Mouse (Mus musculus) stomach, embryonic 14.5 days (tissue): ENCODE results near the gene Efcc1. TPM values are rescaled to one million over a fixed set of nuclear protein-coding genes. Genes with fewer than 3 reads are reported as not detected.

Source experiments
- ATAC-seq: fragments of 200-750 bp; cut with Nextera tagmentation; 2 replicates; pipeline ENCODE4 v1.8.0; 2017; ENCODE audit warnings: low read depth, moderate TSS enrichment; ENCODE audit not compliant: insufficient number of reproducible peaks, insufficient read depth, low FRiP score
- H3K27ac ChIP-seq: fragments of 300-500 bp; sonication (generic); 2 replicates; pipeline ENCODE4 v1.5.1; 2014; ENCODE audit warnings: mild to moderate bottlenecking, low read length, moderate library complexity, mixed read lengths
- H3K27me3 ChIP-seq: fragments of 300-500 bp; sonication (generic); 2 replicates; pipeline ENCODE4 v1.6.1; 2014; ENCODE audit warnings: low read length, control low read depth, mixed read lengths; ENCODE audit not compliant: control insufficient read depth, insufficient read depth
- H3K36me3 ChIP-seq: fragments of 300-500 bp; sonication (generic); 2 replicates; pipeline ENCODE4 v1.6.1; 2014; ENCODE audit warnings: mild to moderate bottlenecking, control low read depth, low read length, moderate library complexity, mixed read lengths; ENCODE audit not compliant: control insufficient read depth, insufficient read depth
- H3K4me1 ChIP-seq: fragments of 300-500 bp; sonication (generic); 2 replicates; pipeline ENCODE4 v1.6.1; 2014; ENCODE audit warnings: low read length, control low read depth, mixed read lengths; ENCODE audit not compliant: control insufficient read depth, insufficient read depth
- H3K4me2 ChIP-seq: fragments of 300-500 bp; sonication (generic); replicated peaks from 2 replicates; pipeline ENCODE4 v1.6.1; 2014; ENCODE audit warnings: low read depth, low read length, control low read depth
- H3K4me3 ChIP-seq: fragments of 300-500 bp; sonication (generic); 2 replicates; pipeline ENCODE4 v1.5.1; 2014; ENCODE audit warnings: low read depth, low read length, control low read depth
- H3K9ac ChIP-seq: fragments of 300-500 bp; sonication (generic); replicated peaks from 2 replicates; pipeline ENCODE4 v1.6.1; 2014; ENCODE audit warnings: low read depth, mild to moderate bottlenecking, control low read depth, low read length, moderate library complexity, mixed read lengths
- H3K9me3 ChIP-seq: fragments of 300-500 bp; sonication (generic); 2 replicates; pipeline ENCODE4 v1.6.1; 2016; ENCODE audit warnings: low read depth, low read length, control low read depth; ENCODE audit not compliant: control insufficient read depth
- WGBS: fragments of 180-500 bp; shearing (Covaris S2); extraction: QIAGEN DNeasy Blood & Tissue Kit; methylation state at CpG from one replicate; pipeline ENCODE4 v1.1.7; 2014; 5-methylcytosine and 5-hydroxymethylcytosine counted together
- polyA plus RNA-seq: library from polyadenylated mRNA; unstranded; fragments of >200 nt; fragmentation: Nextera tagmentation; extraction: Ambion mirVana; gene quantifications from 2 replicates; pipeline ENCODE4 v1.2.1, GENCODE M21; 2014

Gene Efcc1
- polyA plus RNA-seq, 1 experiment from 2014 or later, result 2.2 TPM

- Histone ChIP-seq H3K4me2 (no peak overlapping the region), H3K4me3 (no peak overlapping the region), H3K27ac (no peak overlapping the region; the same call in 1 of the 2 replicates), H3K9me3 (no peaks in the 10 kb centered on the region), H3K27me3 (no peaks in the 10 kb centered on the region), H3K36me3 (peaks cover 10% of the 10 kb centered on the region), H3K9ac (no peak overlapping the region), H3K4me1 (peaks cover 3% of the 10 kb centered on the region; the same call in 1 of the 2 replicates)
- ATAC-seq, result no peak
- WGBS, result 89% methylated on average over 9 of the region's 9 CpGs
Measured at GRCm38 (mm10) chr6:87788266-87788895, 57.7 kb downstream of the Efcc1 start.

DNA sequence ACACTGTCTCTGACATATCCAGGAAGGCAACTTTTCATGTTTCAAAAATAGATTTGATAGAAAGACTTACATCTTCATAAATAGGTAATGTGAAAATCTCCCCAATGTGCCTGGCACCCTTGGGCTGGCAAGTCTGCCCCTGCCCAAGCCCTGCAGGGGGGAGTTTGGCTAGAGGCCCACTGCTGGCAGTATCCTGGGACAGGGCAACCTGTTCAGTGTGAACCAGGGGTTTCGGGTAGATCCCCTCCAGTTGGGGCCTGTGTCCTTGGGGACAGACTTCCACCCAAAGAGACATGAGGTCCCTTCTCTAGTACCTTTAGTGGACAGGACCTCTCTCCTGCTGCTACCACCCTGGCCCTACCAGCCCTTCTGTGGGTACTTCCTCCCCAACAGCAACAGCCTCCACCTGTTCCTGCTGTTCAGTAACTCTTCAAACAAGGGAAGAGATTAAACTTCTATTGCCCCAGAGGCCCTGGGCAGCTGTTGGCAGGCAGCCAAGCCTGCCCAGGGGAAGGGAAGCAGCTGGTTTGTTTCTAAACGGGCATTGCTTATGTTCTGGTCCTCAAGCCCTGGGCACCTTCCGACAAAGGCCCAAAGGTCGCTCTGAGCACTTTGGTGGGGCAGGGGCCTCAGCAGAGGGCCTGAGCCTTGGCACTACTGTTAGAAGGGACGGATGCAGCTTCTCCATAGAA lies 58.4 kb downstream of the Efcc1 start:
- Histone ChIP-seq H3K36me3 (peaks cover 10% of the 10 kb centered on the region), H3K27ac (peak overlapping the region; percentile 24; the same call in 1 of the 2 replicates), H3K4me3 (no peak overlapping the region), H3K9me3 (no peaks in the 10 kb centered on the region), H3K9ac (no peak overlapping the region), H3K4me1 (peaks cover 3% of the 10 kb centered on the region; the same call in 1 of the 2 replicates), H3K4me2 (no peak overlapping the region), H3K27me3 (no peaks in the 10 kb centered on the region)
- WGBS, result 30% methylated on average over 5 of the region's 5 CpGs
- peak; percentile 59; the same call in 1 of the 2 replicates for ATAC-seq

- Histone ChIP-seq H3K36me3 (peaks cover 10% of the 10 kb centered on the region), H3K4me2 (no peak overlapping the region), H3K4me3 (no peak overlapping the region), H3K4me1 (peaks cover 3% of the 10 kb centered on the region; the same call in 1 of the 2 replicates), H3K9ac (no peak overlapping the region), H3K27ac (peak overlapping the region; percentile 24; the same call in 1 of the 2 replicates), H3K9me3 (no peaks in the 10 kb centered on the region), H3K27me3 (no peaks in the 10 kb centered on the region)
- ATAC-seq, result no peak
- WGBS, result 88% methylated on average over 6 of the region's 6 CpGs
Measured at GRCm38 (mm10) chr6:87789791-87790190, 59.1 kb downstream of the Efcc1 start.

GRCm38 (mm10) chr6:87790779-87791480 lies 60.3 kb downstream of the Efcc1 start:
- no peak overlapping the region for H3K4me3 ChIP-seq
- WGBS, result 65% methylated on average over 7 of the region's 7 CpGs
- H3K4me1 ChIP-seq, result peaks cover 3% of the 10 kb centered on the region; the same call in 1 of the 2 replicates
- H3K4me2 ChIP-seq, result no peak overlapping the region
- H3K9ac ChIP-seq, result no peak overlapping the region
- peak; percentile 83 for ATAC-seq
- H3K27ac ChIP-seq, result no peak overlapping the region
- no peaks in the 10 kb centered on the region for H3K9me3 ChIP-seq
- H3K36me3 ChIP-seq, result peaks cover 10% of the 10 kb centered on the region
- H3K27me3 ChIP-seq, result no peaks in the 10 kb centered on the region

GRCm38 (mm10) chr6:87791826-87792225 lies 61.2 kb downstream of the Efcc1 start:
- no peak for ATAC-seq
- peaks cover 10% of the 10 kb centered on the region for H3K36me3 ChIP-seq
- WGBS, result 94% methylated on average over 5 of the region's 5 CpGs
- H3K27me3 ChIP-seq, result no peaks in the 10 kb centered on the region
- peaks cover 3% of the 10 kb centered on the region; the same call in 1 of the 2 replicates for H3K4me1 ChIP-seq
- H3K27ac ChIP-seq, result no peak overlapping the region
- no peak overlapping the region for H3K9ac ChIP-seq
- no peak overlapping the region for H3K4me3 ChIP-seq
- H3K9me3 ChIP-seq, result no peaks in the 10 kb centered on the region
- no peak overlapping the region for H3K4me2 ChIP-seq

GRCm38 (mm10) chr6:87793821-87794510 lies 63.3 kb downstream of the Efcc1 start:
- Histone ChIP-seq H3K9ac (no peak overlapping the region), H3K4me3 (no peak overlapping the region), H3K9me3 (no peaks in the 10 kb centered on the region), H3K27me3 (no peaks in the 10 kb centered on the region), H3K27ac (no peak overlapping the region), H3K36me3 (peaks cover 10% of the 10 kb centered on the region), H3K4me1 (peaks cover 6% of the 10 kb centered on the region; the same call in 1 of the 2 replicates), H3K4me2 (no peak overlapping the region)
- ATAC-seq, result no peak
- WGBS, result 94% methylated on average over 10 of the region's 10 CpGs

- no peak overlapping the region for H3K4me2 ChIP-seq
- no peak for ATAC-seq
- H3K36me3 ChIP-seq, result peaks cover 10% of the 10 kb centered on the region
- 85% methylated on average over 6 of the region's 6 CpGs for WGBS
- H3K4me3 ChIP-seq, result no peak overlapping the region
- 0 out of 2 replicates have a peak, but pooled peaks cover 3% of the 10 kb centered on the region for H3K4me1 ChIP-seq
- H3K9ac ChIP-seq, result no peak overlapping the region
- no peaks in the 10 kb centered on the region for H3K27me3 ChIP-seq
- no peak overlapping the region for H3K27ac ChIP-seq
- H3K9me3 ChIP-seq, result no peaks in the 10 kb centered on the region
Measured at GRCm38 (mm10) chr6:87795385-87796150, 64.9 kb downstream of the Efcc1 start.
